ENCODE assay signal across 7 mouse cellular contexts in genomic region chr11:115708956-115709828, GRCm38 (mm10). TPM values are rescaled to one million over a fixed set of nuclear protein-coding genes. Genes with fewer than 3 reads are reported as not detected.
A peak's percentile ranks its signal among the peaks of the same experiment; 100 is the strongest.
DNase-seq lines count a peak whose midpoint lies in the region; ATAC-seq and TF ChIP-seq lines count a peak whose summit lies in the region.

No protein-coding gene starts in this region.

- peak overlapping the region; percentile 72 for H3K9ac ChIP-seq in hindbrain, embryonic 11.5 days (ENCODE audit: low read depth, low read length)
- H3K9ac ChIP-seq in midbrain, embryonic 11.5 days (ENCODE audit: low read length) = peak overlapping the region; percentile 97

- peak; percentile 72 for ATAC-seq in hindbrain, embryonic 11.5 days (ENCODE audit: low FRiP score)
- peak; percentile 66 for ATAC-seq in midbrain, embryonic 11.5 days (ENCODE audit: low FRiP score)

- H3ac ChIP-seq in C2C12 (ENCODE audit: control insufficient read depth, insufficient read length, low read depth) = peak overlapping the region; percentile 58

- no peaks in the 10 kb centered on the region for H3K27me3 ChIP-seq in C2C12 (ENCODE audit: control insufficient read depth, insufficient read depth, insufficient read length)
- H3K27me3 ChIP-seq in E14TG2a.4 (ENCODE audit: insufficient read depth, low read length) = no peaks in the 10 kb centered on the region
- no peaks in the 10 kb centered on the region for H3K27me3 ChIP-seq in hindbrain, embryonic 11.5 days (ENCODE audit: control insufficient read depth, insufficient read depth, low read length)
- no peaks in the 10 kb centered on the region for H3K27me3 ChIP-seq in midbrain, embryonic 11.5 days (ENCODE audit: control insufficient read depth, insufficient read depth, low read length)

- peaks cover 37% of the 10 kb centered on the region for H3K79me3 ChIP-seq in C2C12 (ENCODE audit: low read depth)

- H3K9me3 ChIP-seq in E14TG2a.4 (ENCODE audit: low read length) = no peaks in the 10 kb centered on the region
- no peaks in the 10 kb centered on the region for H3K9me3 ChIP-seq in hindbrain, embryonic 11.5 days (ENCODE audit: control insufficient read depth, low read length)
- no peaks in the 10 kb centered on the region for H3K9me3 ChIP-seq in midbrain, embryonic 11.5 days (ENCODE audit: control insufficient read depth, low read length)

- DNase-seq in cerebellum, postnatal 36 days = peak; percentile 60 to 73
- no peak for DNase-seq in hindbrain, embryonic 11.5 days (ENCODE audit: low spot score)
- DNase-seq in left cerebral cortex, postnatal 25 days (ENCODE audit: low spot score in 2 of 2) = peak; percentile 41 to 80
- no peak for DNase-seq in midbrain, embryonic 11.5 days (ENCODE audit: low spot score, missing footprints)
- peak; percentile 56 for DNase-seq in testis, postnatal 10 days (ENCODE audit: low spot score)

- H3K4me3 ChIP-seq in C2C12 (ENCODE audit: insufficient read depth, poor library complexity, severe bottlenecking) = peak overlapping the region; percentile 21
- peak overlapping the region; percentile 98 for H3K4me3 ChIP-seq in E14TG2a.4 (replicated peaks; ENCODE audit: low read length)
- H3K4me3 ChIP-seq in hindbrain, embryonic 11.5 days (ENCODE audit: low read depth, low read length) = peak overlapping the region; percentile 98
- H3K4me3 ChIP-seq in midbrain, embryonic 11.5 days (ENCODE audit: low read depth, low read length) = peak overlapping the region; percentile 96

- H3K4me1 ChIP-seq in E14TG2a.4 (replicated peaks; ENCODE audit: low read depth, low read length) = peaks cover 60% of the 10 kb centered on the region
- H3K4me1 ChIP-seq in hindbrain, embryonic 11.5 days (replicated peaks; ENCODE audit: control insufficient read depth, insufficient read depth, low read length) = peaks cover 10% of the 10 kb centered on the region
- peaks cover 18% of the 10 kb centered on the region for H3K4me1 ChIP-seq in midbrain, embryonic 11.5 days (ENCODE audit: control insufficient read depth, insufficient read depth, low read length)

- peak overlapping the region; percentile 95 for H3K27ac ChIP-seq in hindbrain, embryonic 11.5 days (ENCODE audit: low read depth, low read length)
- peak overlapping the region; percentile 89 for H3K27ac ChIP-seq in midbrain, embryonic 11.5 days (ENCODE audit: low read depth, low read length)

- peak overlapping the region; percentile 85 for H3K4me2 ChIP-seq in hindbrain, embryonic 11.5 days (replicated peaks; ENCODE audit: low read depth, low read length)
- peak overlapping the region; percentile 73 for H3K4me2 ChIP-seq in midbrain, embryonic 11.5 days

- H3K36me3 ChIP-seq in C2C12 (ENCODE audit: control insufficient read depth, insufficient read depth) = no peaks in the 10 kb centered on the region
- no peaks in the 10 kb centered on the region for H3K36me3 ChIP-seq in E14TG2a.4 (ENCODE audit: insufficient read depth, low read length)
- H3K36me3 ChIP-seq in hindbrain, embryonic 11.5 days (ENCODE audit: control insufficient read depth, insufficient read depth, low read length) = no peaks in the 10 kb centered on the region
- no peaks in the 10 kb centered on the region for H3K36me3 ChIP-seq in midbrain, embryonic 11.5 days (ENCODE audit: control insufficient read depth, insufficient read depth, low read length)

- peaks cover 42% of the 10 kb centered on the region for H3K79me2 ChIP-seq in C2C12 (ENCODE audit: control insufficient read depth, insufficient read depth)

- no peak for TF ChIP-seq CTCF in C2C12 (IDR thresholded peaks at IDR 0.05; ENCODE audit: control insufficient read depth, insufficient read depth, insufficient read length)
- no peak for TF ChIP-seq CTCF in E14TG2a.4 (conservative IDR thresholded peaks at IDR 0.05; ENCODE audit: low read length)

- under 1% methylated on average over 23 of the region's 23 CpGs for WGBS in hindbrain, embryonic 11.5 days
- WGBS in midbrain, embryonic 11.5 days = 1% methylated on average over 23 of the region's 23 CpGs

- intact Hi-C loops in left cerebral cortex, postnatal 25 days (cut with DNase I) = loop anchor here (1.0 to 2.0 kb wide), 3 partner anchors 38 to 81 kb away; partner anchors contain the start of gene Slc25a19

TF ChIP-seq in C2C12, 6 proteins besides CTCF, POLR2A, EP300 and RAD21:
- TF ChIP-seq MYOD1 (IDR thresholded peaks at IDR 0.05; ENCODE audit: control insufficient read depth, insufficient read length, low read depth) (no peak), MAX (IDR thresholded peaks at IDR 0.05) (no peak), USF1 (IDR thresholded peaks at IDR 0.05; ENCODE audit: low read depth) (no peak), CEBPB (IDR thresholded peaks at IDR 0.05; ENCODE audit: low read depth) (no peak), MYOG (IDR thresholded peaks at IDR 0.05; ENCODE audit: control insufficient read depth, extremely low read depth, insufficient read length) (no peak), FOSL1 (IDR thresholded peaks at IDR 0.05; ENCODE audit: insufficient read depth, low read length, poor library complexity, severe bottlenecking) (no peak)

RNA-seq across cellular contexts. Expression of gene Grb2, which starts 0.8 kb away (rescaled TPM):
- 45.0 TPM for polyA plus RNA-seq in C2C12 (2012; fragmentation: generic; extraction: Trizol)
- 76.7 and 79.2 TPM in 2 replicates for polyA plus RNA-seq in hindbrain, embryonic 11.5 days (2014; fragmentation: Nextera tagmentation; extraction: Ambion mirVana)
- total RNA-seq in left cerebral cortex, postnatal 25 days (2021) = 100 to 1,000 TPM; 204 TPM
- 74.3 and 77.7 TPM in 2 replicates for polyA plus RNA-seq in midbrain, embryonic 11.5 days (2014; fragmentation: Nextera tagmentation; extraction: Ambion mirVana)

RNA-seq across cellular contexts. Expression of gene Tmem94, which starts 56.0 kb away (rescaled TPM):
- polyA plus RNA-seq in C2C12 (2012; fragmentation: generic; extraction: Trizol) = 14.3 TPM
- 15.5 and 16.4 TPM in 2 replicates for polyA plus RNA-seq in hindbrain, embryonic 11.5 days (2014; fragmentation: Nextera tagmentation; extraction: Ambion mirVana)
- total RNA-seq in left cerebral cortex, postnatal 25 days (2021) = 10 to 100 TPM; 54.9 to 59.1 TPM
- 15.1 and 16.7 TPM in 2 replicates for polyA plus RNA-seq in midbrain, embryonic 11.5 days (2014; fragmentation: Nextera tagmentation; extraction: Ambion mirVana)

Comparison
In these comparisons a context has a peak if more than half of its experiments do, and no peak if none do; other contexts are left out.
1. H3K4me3 ChIP-seq: peak in every context shown above with its lines; median percentile 98 in E14TG2a.4; 98 in hindbrain, embryonic 11.5 days; 96 in midbrain, embryonic 11.5 days; 21 in C2C12.
2. DNase-seq: peak in cerebellum, postnatal 36 days (2 of 2), left cerebral cortex, postnatal 25 days (2 of 2) and testis, postnatal 10 days (single experiment); none in hindbrain, embryonic 11.5 days (single experiment) and midbrain, embryonic 11.5 days (single experiment).